Mouse (Mus musculus) embryonic facial prominence, embryonic 14.5 days (tissue): ENCODE results near the gene Ttc21a. TPM values are rescaled to one million over a fixed set of nuclear protein-coding genes. Genes with fewer than 3 reads are reported as not detected.

Experiments used
- ATAC-seq: fragments of 200-750 bp; cut with Nextera tagmentation; 2 replicates; pipeline ENCODE4 v1.8.0; 2017; ENCODE audit warnings: low read depth, moderate number of reproducible peaks, moderate TSS enrichment
- DNase-seq: peaks from one replicate; pipeline ENCODE4 v3.0.0-alpha.2; 2015; ENCODE audit warnings: low spot score
- H3K27ac ChIP-seq: fragments of 300-500 bp; sonication (generic); replicated peaks from 2 replicates; pipeline ENCODE4 v1.5.1; 2014; ENCODE audit warnings: low read depth, mild to moderate bottlenecking, low read length, moderate library complexity
- H3K27me3 ChIP-seq: fragments of 300-500 bp; sonication (generic); replicated peaks from 2 replicates; pipeline ENCODE4 v1.6.1; 2014; ENCODE audit warnings: low read length; ENCODE audit not compliant: control insufficient read depth, insufficient read depth
- H3K36me3 ChIP-seq: fragments of 300-500 bp; sonication (generic); 2 replicates; pipeline ENCODE4 v1.6.1; 2014; ENCODE audit warnings: low read length, mixed read lengths; ENCODE audit not compliant: control insufficient read depth, insufficient read depth
- H3K4me1 ChIP-seq: fragments of 300-500 bp; sonication (generic); 2 replicates; pipeline ENCODE4 v1.6.1; 2014; ENCODE audit warnings: antibody characterized with exemption, low read length; ENCODE audit not compliant: control insufficient read depth, insufficient read depth
- H3K4me2 ChIP-seq: fragments of 300-500 bp; sonication (generic); 2 replicates; pipeline ENCODE4 v1.6.1; 2014; ENCODE audit warnings: low read depth, mild to moderate bottlenecking, low read length, moderate library complexity, mixed read lengths
- H3K4me3 ChIP-seq: fragments of 300-500 bp; sonication (generic); 2 replicates; pipeline ENCODE4 v1.5.1; 2014; ENCODE audit warnings: low read depth, mild to moderate bottlenecking, low read length
- H3K9ac ChIP-seq: fragments of 300-500 bp; sonication (generic); 2 replicates; pipeline ENCODE4 v1.6.1; 2014; ENCODE audit warnings: low read depth, mild to moderate bottlenecking, low read length, moderate library complexity, mixed read lengths
- H3K9me3 ChIP-seq: fragments of 300-500 bp; sonication (generic); 2 replicates; pipeline ENCODE4 v1.6.1; 2016; ENCODE audit warnings: low read length; ENCODE audit not compliant: control insufficient read depth
- WGBS: fragments of 180-500 bp; shearing (Covaris S2); extraction: QIAGEN DNeasy Blood & Tissue Kit; methylation state at CpG from one replicate; pipeline ENCODE4 v1.1.7; 2014; 5-methylcytosine and 5-hydroxymethylcytosine counted together
- polyA plus RNA-seq: library from polyadenylated mRNA; unstranded; fragments of >200 nt; fragmentation: Nextera tagmentation; extraction: Ambion mirVana; gene quantifications from 2 replicates; pipeline ENCODE4 v1.2.1, GENCODE M21; 2014

Gene Ttc21a
- polyA plus RNA-seq, 1 experiment from 2014 or later, result 0.72 TPM

DNA sequence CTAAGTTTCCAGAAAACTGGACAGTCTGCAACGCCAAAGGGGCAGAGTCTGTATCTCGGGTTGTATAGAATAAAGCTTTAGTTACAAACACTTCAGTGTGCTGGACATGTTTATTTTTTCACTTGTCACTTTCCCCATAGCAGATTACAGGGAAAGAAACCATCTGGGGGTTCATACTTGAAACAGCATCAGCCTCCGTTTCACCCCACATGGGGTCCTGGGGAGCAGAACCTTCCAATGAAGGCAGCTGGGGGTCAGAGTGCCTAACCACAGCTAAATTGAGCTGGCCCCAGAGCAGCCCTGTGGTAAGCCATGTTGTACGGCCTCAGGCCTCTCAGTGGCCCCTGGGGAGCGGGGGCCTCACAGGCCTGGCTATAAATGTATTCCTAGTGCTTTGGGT lies 10.9 kb upstream of the Ttc21a start:
- no peaks in the 10 kb centered on the region for H3K4me1 ChIP-seq
- no peak overlapping the region for H3K9ac ChIP-seq
- 60% methylated on average over 5 of the region's 5 CpGs for WGBS
- no peak overlapping the region for H3K4me3 ChIP-seq
- ATAC-seq (no peak), DNase-seq (no peak)
- H3K9me3 ChIP-seq, result no peaks in the 10 kb centered on the region
- no peaks in the 10 kb centered on the region for H3K27me3 ChIP-seq
- peaks cover 94% of the 10 kb centered on the region for H3K36me3 ChIP-seq
- no peak overlapping the region for H3K27ac ChIP-seq
- no peak overlapping the region for H3K4me2 ChIP-seq

DNA sequence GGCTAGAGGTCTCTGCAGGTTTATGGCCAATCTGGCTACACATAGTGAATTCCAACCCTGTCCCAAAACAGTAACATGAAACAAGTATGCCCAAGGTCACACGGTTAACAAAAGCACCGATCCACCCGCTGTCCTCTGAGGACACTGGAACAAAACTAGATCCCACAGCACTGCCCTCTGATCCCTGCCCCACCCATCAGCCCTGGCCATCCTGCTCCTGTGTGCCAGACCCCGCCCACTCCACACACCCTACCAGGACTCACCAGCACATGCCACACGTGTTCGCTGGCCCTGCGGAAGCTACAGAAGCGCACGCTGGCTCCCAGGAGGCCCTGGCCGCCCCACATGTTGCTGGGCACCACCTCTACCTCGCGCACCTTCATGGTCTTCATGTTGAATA lies 5.0 kb upstream of the Ttc21a start:
- DNase-seq (no peak), ATAC-seq (no peak)
- Histone ChIP-seq H3K4me1 (peaks cover 8% of the 10 kb centered on the region), H3K9ac (no peak overlapping the region), H3K9me3 (no peaks in the 10 kb centered on the region), H3K27me3 (no peaks in the 10 kb centered on the region), H3K36me3 (peaks cover 54% of the 10 kb centered on the region), H3K4me2 (no peak overlapping the region), H3K4me3 (no peak overlapping the region), H3K27ac (no peak overlapping the region)
- WGBS, result 85% methylated on average over 12 of the region's 12 CpGs

DNA sequence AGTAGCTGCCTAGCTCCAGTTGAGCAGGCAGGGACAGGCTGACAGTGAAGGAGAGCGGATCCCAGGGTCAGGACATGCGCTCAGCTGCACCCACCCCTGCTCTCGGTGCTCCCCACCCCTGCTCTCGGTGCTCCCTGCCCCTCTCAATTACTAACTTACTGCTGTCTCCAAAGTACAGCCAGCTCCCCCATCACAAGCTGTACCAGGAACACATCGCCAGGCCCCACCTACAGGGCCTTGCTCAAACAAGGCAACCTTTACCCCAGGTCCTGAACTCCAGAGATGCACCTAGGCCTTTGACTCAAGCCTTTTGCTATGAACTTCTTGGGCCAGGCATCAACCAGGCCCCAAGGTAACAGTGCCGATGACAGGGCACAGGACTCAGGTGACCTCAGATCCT lies 3.7 kb upstream of the Ttc21a start:
- 97% methylated on average over 5 of the region's 6 CpGs for WGBS
- Histone ChIP-seq H3K27ac (no peak overlapping the region), H3K4me2 (no peak overlapping the region), H3K36me3 (peaks cover 41% of the 10 kb centered on the region), H3K4me3 (no peak overlapping the region), H3K9ac (no peak overlapping the region), H3K9me3 (no peaks in the 10 kb centered on the region), H3K4me1 (peaks cover 8% of the 10 kb centered on the region), H3K27me3 (no peaks in the 10 kb centered on the region)
- DNase-seq (no peak), ATAC-seq (no peak)

DNA sequence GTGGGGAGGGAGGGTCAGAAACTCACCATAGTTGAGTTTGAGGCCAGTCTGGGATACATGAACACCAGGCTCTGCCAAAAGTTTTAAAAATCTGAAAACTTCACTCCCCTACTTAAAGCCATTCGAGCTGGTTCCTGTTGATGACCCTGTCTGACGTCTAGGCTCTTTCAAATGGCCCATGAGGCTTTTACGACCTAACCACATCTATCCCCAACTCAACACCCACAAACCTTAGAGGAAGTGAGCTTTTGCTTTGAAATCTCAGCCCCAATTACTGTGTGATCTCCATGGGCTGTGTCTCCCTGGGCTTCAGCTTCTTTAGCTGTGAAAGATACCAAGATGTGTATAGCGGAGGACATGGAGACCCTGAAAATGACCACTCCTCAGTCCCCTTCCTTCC lies 1.1 kb downstream of the Ttc21a start:
- WGBS, result 87% methylated on average over 4 of the region's 4 CpGs
- Histone ChIP-seq H3K27ac (no peak overlapping the region), H3K4me1 (peaks cover 12% of the 10 kb centered on the region), H3K36me3 (no peaks in the 10 kb centered on the region), H3K4me3 (no peak overlapping the region), H3K27me3 (no peaks in the 10 kb centered on the region), H3K4me2 (no peak overlapping the region), H3K9me3 (no peaks in the 10 kb centered on the region), H3K9ac (no peak overlapping the region)
- DNase-seq (no peak), ATAC-seq (no peak)

DNA sequence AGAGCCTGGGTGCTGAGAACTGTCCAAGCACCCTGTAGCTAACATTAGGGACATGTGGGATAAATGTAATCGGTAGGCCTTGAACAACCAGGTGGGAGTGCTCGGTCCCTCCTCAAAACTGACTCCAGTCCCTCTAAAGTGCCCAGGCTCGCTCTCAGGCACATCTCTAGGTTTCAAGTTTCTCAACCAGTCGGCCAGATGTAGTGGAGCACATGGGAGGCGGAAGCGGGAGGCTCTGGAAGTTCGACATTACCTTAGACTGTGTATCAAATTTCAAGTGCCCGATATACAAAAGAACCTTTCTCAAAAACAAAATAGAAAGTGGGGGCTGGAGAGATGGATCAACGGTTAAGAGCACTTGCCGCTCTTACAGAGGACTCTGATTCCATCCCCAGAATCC lies 2.2 kb downstream of the Ttc21a start:
- Histone ChIP-seq H3K4me3 (no peak overlapping the region), H3K27ac (no peak overlapping the region), H3K27me3 (no peaks in the 10 kb centered on the region), H3K9me3 (no peaks in the 10 kb centered on the region), H3K4me2 (no peak overlapping the region), H3K9ac (no peak overlapping the region; the same call in 1 of the 2 replicates), H3K4me1 (peaks cover 12% of the 10 kb centered on the region), H3K36me3 (no peaks in the 10 kb centered on the region)
- ATAC-seq (no peak), DNase-seq (no peak)
- 27% methylated on average over 10 of the region's 10 CpGs for WGBS

DNA sequence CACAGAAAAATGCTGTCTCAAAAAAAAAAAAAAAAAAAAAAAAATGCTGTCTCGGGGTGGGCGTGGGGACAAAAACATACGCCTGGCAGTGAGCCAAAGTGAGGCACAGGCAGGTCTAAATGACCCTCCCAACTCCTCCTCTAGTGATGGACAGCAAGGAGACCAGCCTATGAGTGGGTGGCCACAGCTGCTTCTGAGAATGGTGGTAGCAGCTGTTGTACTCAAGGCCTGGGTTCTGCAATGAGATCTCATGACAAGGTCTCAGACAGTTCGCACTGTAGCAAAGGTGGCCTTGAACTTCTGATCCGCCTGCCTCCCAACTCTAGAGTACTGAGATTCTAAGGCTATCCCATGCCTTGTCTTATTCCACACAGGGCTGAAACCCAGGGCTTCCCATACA lies 4.0 kb downstream of the Ttc21a start:
- Histone ChIP-seq H3K27ac (no peak overlapping the region), H3K9ac (no peak overlapping the region), H3K4me1 (peaks cover 8% of the 10 kb centered on the region), H3K36me3 (no peaks in the 10 kb centered on the region), H3K4me3 (no peak overlapping the region), H3K4me2 (no peak overlapping the region), H3K9me3 (no peaks in the 10 kb centered on the region), H3K27me3 (no peaks in the 10 kb centered on the region)
- 80% methylated on average over 5 of the region's 5 CpGs for WGBS
- ATAC-seq, result no peak
- peak; percentile 66 for DNase-seq

DNA sequence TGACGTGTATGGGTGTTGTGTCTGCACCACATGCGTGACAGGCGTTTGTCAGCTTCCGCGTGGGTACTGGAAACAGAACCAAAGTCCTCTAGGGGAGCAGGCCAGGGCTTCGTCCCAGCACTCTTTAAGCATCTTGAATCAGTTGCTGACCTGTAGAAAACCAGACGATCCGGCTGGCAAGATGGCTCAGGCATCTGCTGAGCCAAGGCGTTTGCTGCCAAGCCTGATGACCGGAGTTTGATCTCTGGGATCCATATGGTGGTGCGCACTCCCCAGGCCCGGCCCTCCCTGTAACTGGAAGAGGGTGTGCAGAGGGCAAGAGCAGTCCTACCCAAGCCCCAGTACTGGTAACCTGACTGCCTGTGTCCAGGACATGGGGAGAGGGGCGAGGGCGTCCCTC lies 4.5 kb downstream of the Ttc21a start:
- Histone ChIP-seq H3K4me3 (no peak overlapping the region), H3K9me3 (no peaks in the 10 kb centered on the region), H3K36me3 (no peaks in the 10 kb centered on the region), H3K27me3 (no peaks in the 10 kb centered on the region), H3K27ac (no peak overlapping the region), H3K4me1 (peaks cover 4% of the 10 kb centered on the region; the same call in 1 of the 2 replicates), H3K9ac (no peak overlapping the region), H3K4me2 (no peak overlapping the region)
- 68% methylated on average over 12 of the region's 14 CpGs for WGBS
- ATAC-seq, result no peak
- no peak for DNase-seq

DNA sequence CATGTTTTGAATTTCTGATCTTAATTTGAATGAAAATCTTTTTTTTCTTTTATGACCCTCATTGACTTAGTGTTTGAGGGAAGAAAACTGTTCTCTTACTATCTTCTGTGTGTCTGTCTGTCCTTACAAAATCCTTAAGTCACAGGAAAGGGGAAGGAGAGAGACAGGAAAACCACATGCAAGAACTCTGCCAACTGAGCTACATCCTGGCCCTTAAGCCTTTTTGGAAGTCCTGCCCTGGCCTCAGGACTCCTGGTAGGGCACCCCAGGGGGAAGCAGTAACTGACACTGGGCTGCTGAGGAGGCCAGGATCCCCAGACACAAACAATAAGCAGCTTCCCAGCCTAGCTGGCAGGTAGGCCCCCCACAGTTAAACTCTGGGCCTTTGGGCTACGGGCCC lies 5.9 kb downstream of the Ttc21a start:
- ATAC-seq, result no peak
- WGBS, result 78% methylated on average over 1 of the region's 1 CpGs
- no peak overlapping the region for H3K4me2 ChIP-seq

DNA sequence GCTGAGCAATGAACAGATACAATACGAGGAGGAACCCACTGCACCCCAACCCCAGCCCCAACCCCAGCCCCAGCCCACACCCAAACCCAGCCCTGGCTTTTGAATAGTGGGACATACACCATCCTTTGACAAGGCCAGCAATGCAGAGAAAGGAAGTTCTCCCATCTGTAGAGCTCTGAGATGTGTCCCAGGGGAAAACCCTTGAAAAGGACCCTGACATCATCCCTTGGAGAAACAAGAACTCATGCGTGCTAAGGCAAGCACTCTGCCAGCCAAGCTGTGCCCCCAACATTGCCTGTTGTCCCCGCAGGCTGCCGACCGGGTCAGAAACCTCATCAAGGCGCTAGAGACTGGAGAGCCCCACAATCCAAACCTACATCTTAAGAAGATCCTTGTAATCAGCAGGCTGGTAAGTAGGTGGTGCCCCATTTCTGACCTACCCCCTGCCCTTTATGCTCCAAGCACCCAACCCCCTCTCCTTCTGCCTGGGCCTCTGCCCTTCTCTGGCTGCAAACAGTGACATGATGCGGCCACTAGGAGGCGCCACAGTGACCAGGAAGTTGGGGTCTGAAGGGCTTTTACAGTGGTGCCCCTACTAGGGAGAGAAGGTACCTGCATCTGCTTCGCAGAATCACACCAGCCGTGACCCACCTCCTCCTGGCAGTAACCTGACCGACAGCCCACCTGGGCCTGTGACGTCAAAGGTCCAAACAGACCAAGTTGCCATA lies 7.9 kb downstream of the Ttc21a start:
- no peaks in the 10 kb centered on the region for H3K27me3 ChIP-seq
- 74% methylated on average over 9 of the region's 12 CpGs for WGBS
- no peak overlapping the region for H3K27ac ChIP-seq
- H3K36me3 ChIP-seq, result no peaks in the 10 kb centered on the region
- H3K4me1 ChIP-seq, result no peaks in the 10 kb centered on the region
- H3K9ac ChIP-seq, result no peak overlapping the region
- ATAC-seq, result no peak
- H3K9me3 ChIP-seq, result no peaks in the 10 kb centered on the region
- DNase-seq, result no peak
- no peak overlapping the region for H3K4me2 ChIP-seq
- H3K4me3 ChIP-seq, result no peak overlapping the region

More for the DNA sequence above, 5.9 kb downstream of the Ttc21a start:
- Histone ChIP-seq H3K9me3 (no peaks in the 10 kb centered on the region), H3K27me3 (no peaks in the 10 kb centered on the region), H3K4me1 (peaks cover 4% of the 10 kb centered on the region; the same call in 1 of the 2 replicates), H3K27ac (no peak overlapping the region), H3K4me3 (no peak overlapping the region), H3K9ac (no peak overlapping the region), H3K36me3 (no peaks in the 10 kb centered on the region)
- no peak for DNase-seq
